Mouse (Mus musculus) cerebellum, adult 9-10 months (tissue): ENCODE measurements at regions not wholly inside any gene's neighbourhood (a gene's known extent, or its start where the extent isn't known, plus 50 kb on each side); places are given as distances from the start of the nearest gene placed in this dataset.

Experiments used
- DNase-seq: peaks from one replicate; pipeline ENCODE4 v3.0.0; 2022

DNA sequence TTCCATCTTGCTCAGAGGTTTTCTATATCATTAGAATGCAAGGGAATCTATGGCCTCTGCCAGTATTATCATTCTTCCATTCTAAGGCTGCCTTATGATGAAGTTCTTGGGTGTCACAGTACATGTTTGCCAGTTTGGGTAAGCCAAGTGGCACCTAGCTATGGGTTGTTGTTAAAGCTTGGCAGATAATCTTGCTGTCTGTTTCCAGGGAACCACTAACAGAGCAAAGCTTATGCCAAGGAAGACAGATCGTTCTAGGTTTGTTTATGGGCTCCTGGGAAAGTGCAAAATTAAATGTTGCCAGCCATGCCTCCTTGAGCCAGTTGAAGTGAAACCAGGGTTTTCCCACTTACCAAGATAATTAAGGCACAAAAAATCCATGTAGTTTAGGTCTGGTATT lies 292.9 kb upstream of the Cobl start:
- DNase-seq, result no peak

DNA sequence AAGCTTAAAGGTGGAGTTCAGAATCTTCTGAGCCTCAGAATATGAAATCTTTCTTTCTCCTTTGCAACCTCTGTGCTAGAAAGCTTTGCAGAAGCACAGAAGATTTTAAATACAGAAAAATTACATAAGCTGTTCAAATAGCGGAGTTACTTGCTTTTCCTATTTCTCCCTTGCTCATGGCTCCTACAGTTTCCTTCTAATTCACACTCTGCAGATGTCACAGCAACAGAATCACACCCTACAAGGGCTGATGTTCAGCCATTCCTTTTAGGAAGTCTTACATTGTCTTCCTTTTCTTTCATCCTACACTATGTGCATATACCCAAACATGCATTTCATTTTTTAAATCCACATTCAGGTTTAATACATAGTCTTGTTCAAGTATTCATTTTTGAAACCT lies 285.3 kb upstream of the Cobl start:
- DNase-seq, result no peak

DNA sequence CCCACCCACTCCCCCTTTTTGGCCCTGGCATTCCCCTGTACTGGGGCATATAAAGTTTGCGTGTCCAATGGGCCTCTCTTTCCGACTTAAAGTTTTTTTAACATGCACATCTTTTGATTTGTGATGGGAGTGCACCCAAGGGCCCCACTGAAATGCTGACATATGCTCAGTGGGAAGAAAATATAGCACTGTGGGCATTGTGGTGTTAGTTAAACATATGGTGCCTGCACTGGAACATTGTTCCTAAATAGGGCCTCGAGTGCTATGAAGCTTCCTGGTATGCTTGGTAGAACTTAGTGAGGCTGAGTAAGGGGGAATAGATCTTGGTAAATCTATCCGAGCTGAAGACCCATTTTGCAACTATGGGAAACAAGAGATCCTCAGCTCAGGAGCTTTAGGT lies 284.5 kb upstream of the Cobl start:
- no peak for DNase-seq

DNA sequence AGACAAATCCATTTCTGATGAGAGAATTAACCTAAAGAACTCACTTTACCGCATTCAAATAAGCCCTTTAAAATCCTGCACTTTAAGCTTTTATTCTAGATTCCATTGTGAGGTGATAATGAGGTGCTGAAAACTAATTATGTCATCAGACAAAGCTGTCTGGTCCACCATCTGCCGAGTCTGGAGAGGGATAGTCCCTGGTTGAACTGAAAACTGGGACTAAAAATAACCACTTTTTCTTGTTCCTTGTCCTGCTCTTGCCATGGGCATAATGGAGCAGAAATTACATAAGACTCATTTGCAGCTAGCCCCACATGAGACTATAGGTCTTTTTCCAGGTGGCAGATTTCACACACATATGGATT lies 277.4 kb upstream of the Cobl start:
- peak; percentile 18 for DNase-seq

DNA sequence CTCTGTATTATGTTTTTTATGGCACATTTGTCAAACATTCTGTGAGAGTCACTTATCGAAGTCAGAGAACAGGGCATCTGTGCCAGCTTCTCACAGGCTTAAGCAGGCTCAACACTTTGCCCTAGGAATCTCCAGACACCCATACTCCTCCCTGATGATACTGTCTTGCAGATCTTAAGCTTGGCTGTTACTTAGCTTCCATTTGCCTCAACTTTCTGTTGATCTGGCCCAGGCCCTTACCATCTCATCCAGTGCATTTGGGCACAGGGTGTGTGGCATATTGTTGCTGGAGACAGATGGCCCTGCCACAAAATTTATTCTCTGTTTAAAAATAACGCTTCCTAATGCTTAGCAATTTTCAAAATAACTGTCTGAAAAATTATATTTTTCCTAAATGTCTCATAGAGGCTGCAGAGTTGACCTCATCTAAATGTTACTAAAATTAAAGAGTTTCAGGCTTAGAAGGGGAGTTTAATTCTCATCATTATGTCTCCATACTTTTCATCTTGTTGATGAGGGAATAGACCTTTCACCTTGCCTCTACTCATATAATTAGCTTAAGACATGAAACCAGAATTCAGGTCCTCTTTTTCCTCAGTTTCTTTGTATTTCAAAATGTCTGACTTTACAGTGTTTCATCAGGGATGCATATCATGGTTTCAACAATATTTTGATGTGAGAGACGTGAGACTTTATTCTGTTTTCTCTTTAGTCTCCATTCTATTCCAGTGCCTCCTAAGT lies 276.8 kb upstream of the Cobl start:
- DNase-seq, result no peak

DNA sequence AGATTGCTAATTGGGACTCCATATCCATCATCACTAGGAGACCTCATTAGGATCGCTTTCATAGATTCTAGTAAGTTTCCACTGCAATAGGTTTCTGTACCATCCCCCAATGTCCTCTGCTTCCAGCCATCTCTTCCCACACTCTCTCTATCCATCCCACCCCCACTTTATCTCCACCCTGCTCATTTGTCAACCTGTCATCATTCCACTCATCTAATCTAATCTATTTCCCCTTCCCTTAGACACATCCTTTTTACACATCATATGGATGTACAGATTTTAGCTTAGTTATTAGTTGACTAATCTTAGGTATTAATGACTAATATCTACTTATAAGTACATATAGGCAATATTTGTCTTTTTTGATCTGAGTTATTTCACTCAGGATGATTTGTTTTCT lies 269.5 kb upstream of the Cobl start:
- DNase-seq, result no peak

DNA sequence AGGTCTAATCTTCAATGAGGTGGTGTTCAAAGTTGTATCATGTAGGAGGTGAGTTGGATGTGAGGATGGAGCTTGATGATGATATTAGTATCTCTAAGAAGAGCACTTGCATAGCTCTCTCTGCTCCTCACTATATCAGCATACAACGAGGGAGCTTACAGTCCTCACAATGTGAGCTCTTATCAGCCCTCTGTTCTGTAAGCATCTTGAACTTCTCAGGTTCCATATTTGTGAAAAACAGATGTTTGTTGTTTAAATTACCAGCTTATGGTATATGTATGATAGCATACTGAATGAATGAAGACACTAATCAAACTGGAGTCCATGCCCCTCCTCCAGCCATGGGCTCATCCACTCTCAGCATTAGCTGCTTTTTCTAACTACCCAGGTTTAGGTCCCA lies 262.5 kb upstream of the Cobl start:
- DNase-seq, result no peak

DNA sequence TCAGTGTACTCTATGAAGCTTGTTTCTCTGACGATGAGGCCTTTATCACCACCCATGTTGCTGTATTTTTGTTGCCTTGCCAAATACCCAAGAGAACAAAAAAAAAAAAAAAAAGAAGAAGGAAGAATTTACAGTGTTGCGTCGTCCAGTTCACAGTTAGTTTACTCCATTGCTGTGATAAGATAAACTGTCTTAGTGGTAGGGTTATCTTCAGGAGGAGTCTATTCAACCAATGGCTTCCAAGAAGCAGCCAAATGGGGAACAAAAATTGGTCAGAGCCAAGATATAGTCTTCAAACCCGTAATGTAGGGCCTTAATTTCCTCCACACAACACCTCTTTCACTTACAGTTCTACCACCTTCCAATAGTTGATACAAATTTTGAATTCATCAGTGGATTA lies 261.7 kb upstream of the Cobl start:
- no peak for DNase-seq

DNA sequence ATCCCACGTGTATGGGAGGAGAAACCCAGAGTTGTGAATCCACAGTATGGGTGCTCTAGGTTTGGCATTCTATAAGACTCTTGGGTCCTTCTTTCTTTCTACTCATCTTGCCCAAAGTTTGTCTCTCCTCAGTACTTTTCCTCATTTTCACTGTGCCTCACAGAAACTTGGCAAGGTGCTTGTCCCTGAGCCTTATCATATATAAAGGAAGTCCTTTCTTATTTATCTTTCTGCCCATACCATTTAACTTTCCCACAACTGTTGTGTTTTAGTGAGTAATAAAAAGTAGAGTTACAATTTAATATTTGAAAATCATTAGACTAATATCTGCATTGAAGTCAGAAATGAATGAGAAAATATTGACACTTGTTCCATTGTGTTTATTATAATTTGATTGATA lies 257.6 kb upstream of the Cobl start:
- no peak for DNase-seq

DNA sequence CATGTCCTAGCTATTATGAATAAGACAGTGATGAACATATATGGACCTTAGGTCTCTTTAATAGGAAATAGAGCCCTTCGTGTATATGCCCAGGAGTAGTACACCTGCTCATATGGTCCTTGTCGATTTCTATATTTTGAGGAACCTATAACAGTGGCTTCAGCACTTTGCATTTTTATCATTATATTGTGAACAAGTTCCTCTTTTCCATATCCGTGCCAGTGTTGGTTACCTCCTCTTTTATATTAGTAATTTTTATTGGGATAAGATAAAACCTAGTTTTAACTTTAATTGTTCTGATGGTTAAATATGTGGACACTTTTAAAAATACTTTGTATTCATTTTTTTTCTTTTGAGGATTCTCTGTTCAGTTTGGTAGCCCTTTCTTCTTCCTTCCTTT lies 255.4 kb upstream of the Cobl start:
- no peak for DNase-seq

DNA sequence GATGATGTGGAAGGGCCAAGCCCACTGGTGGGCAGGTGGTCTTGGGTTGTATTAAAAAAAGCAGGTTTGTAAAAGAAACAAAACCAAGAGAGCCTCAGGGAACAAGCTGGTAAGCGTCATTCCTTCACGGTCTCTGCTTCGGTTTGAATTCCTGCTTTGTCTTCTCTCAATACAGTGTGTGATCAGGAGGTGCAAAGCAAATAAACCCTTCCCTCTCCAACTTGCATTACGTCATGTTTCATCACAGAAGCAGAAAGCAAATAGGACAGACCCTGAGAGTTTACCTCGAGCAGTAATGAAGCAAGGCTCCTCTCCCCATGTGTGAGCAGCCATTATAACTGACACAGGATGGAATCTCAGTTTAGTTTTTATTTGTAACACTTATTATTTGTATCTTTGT lies 231.6 kb upstream of the Cobl start:
- DNase-seq, result no peak

DNA sequence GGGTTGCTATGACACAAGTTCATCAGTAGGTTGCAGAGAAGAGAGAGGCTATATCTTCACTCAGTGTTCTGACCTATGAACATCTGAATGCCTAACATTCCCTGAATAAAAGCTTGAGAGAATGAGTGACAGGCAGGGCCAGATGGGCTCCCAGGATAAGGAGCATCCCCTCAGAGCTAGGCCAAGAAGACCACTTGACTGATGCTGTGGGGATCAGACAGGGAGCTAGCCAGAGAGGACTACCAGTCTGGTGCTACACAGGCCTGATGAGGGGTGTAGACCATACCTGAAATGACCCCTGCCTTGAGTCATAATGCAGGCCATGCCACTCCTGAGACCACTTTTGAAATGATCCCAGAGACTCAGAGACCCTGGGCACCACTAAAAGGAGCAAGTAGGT lies 228.1 kb upstream of the Cobl start:
- DNase-seq, result no peak

DNA sequence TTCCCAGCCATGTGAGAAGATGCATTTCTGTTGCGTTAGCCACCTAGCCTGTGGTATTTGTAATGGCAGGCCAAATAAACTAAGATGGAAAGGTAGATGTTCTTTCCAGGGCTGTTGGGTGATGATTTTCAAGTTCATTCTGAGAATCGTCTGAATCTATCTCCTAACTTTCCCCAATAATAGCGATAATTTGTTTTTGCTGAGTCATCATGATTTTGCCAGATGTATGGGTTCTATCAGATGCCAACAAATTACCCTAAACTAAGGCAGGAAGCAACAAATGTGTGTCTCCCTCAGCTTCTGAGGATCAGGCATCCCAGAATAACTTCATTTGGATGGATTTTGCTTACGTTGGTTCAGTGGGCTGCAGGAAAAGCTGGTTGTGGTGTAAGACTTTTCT lies 222.0 kb upstream of the Cobl start:
- DNase-seq, result no peak

DNA sequence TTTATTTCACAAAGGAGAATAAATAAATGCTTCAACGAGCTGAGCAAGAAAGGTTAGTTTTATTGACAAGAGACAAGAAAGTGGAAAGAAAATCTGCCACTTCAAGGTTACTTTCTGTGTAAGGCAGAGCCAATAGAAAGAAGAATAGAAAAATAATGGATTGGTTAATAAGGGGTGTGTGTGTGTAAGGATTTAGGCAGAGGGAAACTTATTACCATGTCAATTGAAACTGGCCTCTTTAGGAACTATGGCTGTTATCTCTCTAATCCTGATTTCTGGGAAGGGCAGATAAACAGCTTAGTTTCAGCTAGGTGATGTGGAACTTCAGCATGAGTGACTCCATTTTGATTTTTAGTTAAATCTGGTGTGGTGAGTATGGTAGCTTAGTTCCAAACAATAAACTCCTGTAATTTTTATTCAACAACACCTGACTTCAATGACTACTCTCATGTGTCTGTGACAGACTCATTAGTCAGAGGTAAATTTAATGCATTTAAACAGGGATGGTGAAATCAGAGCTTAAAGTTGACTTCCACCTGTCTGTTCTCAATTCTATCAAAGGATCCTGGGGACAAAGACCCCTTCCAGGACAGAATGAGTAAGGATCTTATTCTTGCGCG lies 197.2 kb upstream of the Cobl start:
- no peak for DNase-seq

DNA sequence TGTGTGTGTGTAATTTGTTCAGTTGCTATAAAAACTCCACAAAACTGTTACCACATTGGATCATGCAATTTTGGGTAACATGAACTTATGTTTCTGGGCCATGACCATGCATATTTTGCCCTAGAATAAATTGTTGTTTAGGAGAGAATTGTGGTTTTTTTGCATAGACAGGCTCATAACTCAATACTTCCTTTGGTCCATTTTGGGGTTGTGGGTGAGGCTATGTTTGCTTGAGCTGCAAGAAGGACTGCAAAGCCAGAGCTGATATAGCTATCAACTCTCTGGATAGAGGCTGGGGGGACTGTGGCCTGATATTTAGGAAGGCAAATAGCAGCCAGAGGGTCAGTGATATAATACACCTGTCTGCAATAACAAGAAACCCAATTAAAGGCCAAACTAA lies 194.1 kb upstream of the Cobl start:
- no peak for DNase-seq

DNA sequence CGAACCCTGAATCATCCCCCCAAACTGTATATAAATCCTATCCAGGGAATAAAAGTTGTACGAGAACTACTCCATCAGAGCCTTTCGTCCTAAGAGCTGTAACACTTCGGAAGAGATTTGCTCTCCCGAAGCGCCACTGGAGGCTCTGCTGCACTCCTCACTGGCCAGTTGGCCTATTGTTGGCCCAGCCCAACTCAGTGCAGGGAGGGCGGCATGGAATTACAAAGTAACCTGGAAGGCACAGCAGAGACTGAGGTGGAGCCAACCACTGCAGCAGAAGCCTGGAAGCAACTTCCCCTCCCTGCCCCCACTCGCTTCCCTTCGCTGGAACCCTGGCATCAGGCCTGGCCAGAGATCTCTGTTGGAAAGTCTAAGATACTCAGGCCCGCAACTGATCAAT lies 191.7 kb upstream of the Cobl start:
- DNase-seq, result no peak
